Mouse (Mus musculus): Measurements from ENCODE around the gene Arfip1. TPM values are rescaled to one million over a fixed set of nuclear protein-coding genes. Genes with fewer than 3 reads are reported as not detected.
A peak's percentile ranks its signal among the peaks of the same experiment; 100 is the strongest.

The Arfip1 gene
- polyA plus RNA-seq, 1 experiment = 16.6 TPM

GRCm38 (mm10) chr3:84478195-84478594, 104.2 kb downstream of the Arfip1 start:
- 58% methylated on average over 7 of the region's 7 CpGs for WGBS

GRCm38 (mm10) chr3:84477498-84477897, 104.9 kb downstream of the Arfip1 start:
- WGBS = 100% methylated on average over 1 of the region's 1 CpGs
- no peak overlapping the region for H3K4me3 ChIP-seq (replicated peaks; ENCODE audit: insufficient read depth, low read depth, low read length)
- H3K27me3 ChIP-seq (ENCODE audit: control insufficient read depth, insufficient read depth, low read length) = no peaks in the 10 kb centered on the region
- H3K4me1 ChIP-seq (ENCODE audit: control insufficient read depth, insufficient read depth, low read length) = 0 out of 2 replicates have a peak, but pooled peaks cover 3% of the 10 kb centered on the region
- DNase-seq = no peak
- H3K27ac ChIP-seq (ENCODE audit: insufficient read depth, low read length) = no peak overlapping the region
- no peak for TF ChIP-seq CTCF (IDR thresholded peaks at IDR 0.05; ENCODE audit: borderline replicate concordance, insufficient read depth, low read depth, low read length)
- no peak for TF ChIP-seq POLR2A (IDR thresholded peaks at IDR 0.05; ENCODE audit: borderline replicate concordance, insufficient read depth, low read length)

More at GRCm38 (mm10) chr3:84478195-84478594, 104.2 kb downstream of the Arfip1 start:
- no peak overlapping the region for H3K27ac ChIP-seq (ENCODE audit: insufficient read depth, low read length)
- H3K4me3 ChIP-seq (replicated peaks; ENCODE audit: insufficient read depth, low read depth, low read length) = no peak overlapping the region
- no peaks in the 10 kb centered on the region for H3K27me3 ChIP-seq (ENCODE audit: control insufficient read depth, insufficient read depth, low read length)
- H3K4me1 ChIP-seq (ENCODE audit: control insufficient read depth, insufficient read depth, low read length) = 0 out of 2 replicates have a peak, but pooled peaks cover 3% of the 10 kb centered on the region
- TF ChIP-seq POLR2A (IDR thresholded peaks at IDR 0.05; ENCODE audit: borderline replicate concordance, insufficient read depth, low read length) (no peak), CTCF (IDR thresholded peaks at IDR 0.05; ENCODE audit: borderline replicate concordance, insufficient read depth, low read depth, low read length) (no peak)
- no peak for DNase-seq

DNA sequence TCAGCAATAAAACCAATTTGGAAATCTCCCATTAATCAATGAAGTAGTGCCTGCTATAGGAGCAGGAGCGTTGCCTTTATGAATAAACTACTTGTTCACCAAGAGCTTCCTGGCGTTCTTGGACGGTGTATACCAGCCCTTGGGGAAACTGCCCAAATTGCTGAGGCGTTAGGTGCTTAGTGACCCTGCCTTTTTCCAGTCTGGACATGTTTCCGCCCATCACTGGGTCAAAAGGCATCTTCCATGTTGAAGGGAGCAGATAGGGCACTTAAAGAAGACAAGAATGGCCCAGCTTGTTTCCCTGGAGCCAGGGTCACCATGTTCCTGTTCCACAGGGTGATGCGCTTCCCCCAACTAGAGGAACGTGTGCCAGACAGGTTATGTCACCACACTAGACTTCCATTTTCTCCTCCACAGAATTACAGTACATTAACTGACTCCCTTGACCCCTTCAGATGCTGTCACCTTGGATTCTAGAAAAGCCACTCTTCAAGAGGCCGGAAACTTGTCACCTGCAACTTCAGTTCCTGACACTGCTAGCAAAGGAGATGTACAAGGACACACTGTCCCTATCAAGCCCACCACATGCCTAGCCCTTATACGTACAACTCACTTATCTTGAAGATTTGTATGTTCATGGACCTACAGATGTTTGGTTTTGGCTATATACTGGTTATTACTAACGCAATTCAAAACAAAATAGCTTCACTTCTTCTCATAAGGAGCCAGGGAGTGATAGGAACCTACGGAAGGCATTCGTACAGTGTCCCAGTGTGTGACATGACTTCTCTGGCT, 107.2 kb downstream of the Arfip1 start:
- H3K4me1 ChIP-seq (ENCODE audit: control insufficient read depth, insufficient read depth, low read length) = no peaks in the 10 kb centered on the region; the same call in 1 of the 2 replicates
- no peak for DNase-seq
- 92% methylated on average over 12 of the region's 12 CpGs for WGBS
- H3K27ac ChIP-seq (ENCODE audit: insufficient read depth, low read length) = no peak overlapping the region
- no peaks in the 10 kb centered on the region for H3K27me3 ChIP-seq (ENCODE audit: control insufficient read depth, insufficient read depth, low read length)
- TF ChIP-seq POLR2A (IDR thresholded peaks at IDR 0.05; ENCODE audit: borderline replicate concordance, insufficient read depth, low read length) = no peak
- no peak for TF ChIP-seq CTCF (IDR thresholded peaks at IDR 0.05; ENCODE audit: borderline replicate concordance, insufficient read depth, low read depth, low read length)
- H3K4me3 ChIP-seq (replicated peaks; ENCODE audit: insufficient read depth, low read depth, low read length) = no peak overlapping the region

DNA sequence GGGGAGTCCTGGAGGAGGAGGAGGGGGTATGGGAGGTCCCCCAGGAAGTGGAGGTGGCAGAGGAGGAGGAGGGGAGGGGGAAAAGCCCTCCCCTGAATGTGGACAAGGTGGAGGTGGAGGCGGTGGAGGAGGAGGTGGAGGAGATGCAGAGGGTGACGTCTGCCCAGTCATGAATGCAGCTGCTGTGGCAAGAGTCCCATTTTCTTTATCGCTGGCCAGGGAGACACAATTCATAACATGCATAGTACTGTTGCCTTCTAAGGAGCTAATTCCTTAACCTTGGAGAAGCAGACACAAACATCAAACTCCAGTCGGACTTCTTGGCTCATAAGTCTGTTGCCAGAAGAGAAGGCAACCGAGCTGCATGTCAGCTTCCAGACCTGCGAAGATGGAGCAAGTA, 108.0 kb downstream of the Arfip1 start:
- Histone ChIP-seq H3K4me3 (replicated peaks; ENCODE audit: insufficient read depth, low read depth, low read length) (no peak overlapping the region), H3K27ac (ENCODE audit: insufficient read depth, low read length) (no peak overlapping the region), H3K27me3 (ENCODE audit: control insufficient read depth, insufficient read depth, low read length) (no peaks in the 10 kb centered on the region), H3K4me1 (ENCODE audit: control insufficient read depth, insufficient read depth, low read length) (no peaks in the 10 kb centered on the region; the same call in 1 of the 2 replicates)
- WGBS = 70% methylated on average over 6 of the region's 6 CpGs
- DNase-seq = no peak
- TF ChIP-seq POLR2A (IDR thresholded peaks at IDR 0.05; ENCODE audit: borderline replicate concordance, insufficient read depth, low read length) (no peak), CTCF (IDR thresholded peaks at IDR 0.05; ENCODE audit: borderline replicate concordance, insufficient read depth, low read depth, low read length) (no peak)

DNA sequence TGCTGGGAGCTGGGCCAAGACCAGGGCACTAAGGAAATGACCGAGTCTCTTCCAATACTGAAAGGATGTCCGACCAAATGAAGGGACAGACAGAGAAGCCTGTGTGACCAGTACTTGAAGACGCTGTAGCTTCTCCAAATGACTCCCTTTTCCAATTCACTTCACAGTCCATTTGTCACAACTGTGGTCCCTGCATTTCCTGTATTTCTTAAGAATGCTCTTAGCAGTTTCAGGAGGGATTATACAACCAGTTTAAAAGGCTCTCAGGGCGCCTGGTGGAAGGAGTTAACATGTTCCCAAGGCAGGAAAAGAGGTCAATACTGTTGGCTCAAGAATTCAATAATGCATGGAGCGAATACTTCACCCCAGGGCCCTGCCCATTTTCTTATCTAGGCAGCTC, 109.5 kb downstream of the Arfip1 start:
- Histone ChIP-seq H3K27ac (ENCODE audit: insufficient read depth, low read length) (no peak overlapping the region), H3K4me3 (replicated peaks; ENCODE audit: insufficient read depth, low read depth, low read length) (no peak overlapping the region), H3K27me3 (ENCODE audit: control insufficient read depth, insufficient read depth, low read length) (no peaks in the 10 kb centered on the region), H3K4me1 (ENCODE audit: control insufficient read depth, insufficient read depth, low read length) (no peaks in the 10 kb centered on the region; the same call in 1 of the 2 replicates)
- 64% methylated on average over 5 of the region's 5 CpGs for WGBS
- no peak for TF ChIP-seq CTCF (IDR thresholded peaks at IDR 0.05; ENCODE audit: borderline replicate concordance, insufficient read depth, low read depth, low read length)
- no peak for TF ChIP-seq POLR2A (IDR thresholded peaks at IDR 0.05; ENCODE audit: borderline replicate concordance, insufficient read depth, low read length)
- DNase-seq = no peak

DNA sequence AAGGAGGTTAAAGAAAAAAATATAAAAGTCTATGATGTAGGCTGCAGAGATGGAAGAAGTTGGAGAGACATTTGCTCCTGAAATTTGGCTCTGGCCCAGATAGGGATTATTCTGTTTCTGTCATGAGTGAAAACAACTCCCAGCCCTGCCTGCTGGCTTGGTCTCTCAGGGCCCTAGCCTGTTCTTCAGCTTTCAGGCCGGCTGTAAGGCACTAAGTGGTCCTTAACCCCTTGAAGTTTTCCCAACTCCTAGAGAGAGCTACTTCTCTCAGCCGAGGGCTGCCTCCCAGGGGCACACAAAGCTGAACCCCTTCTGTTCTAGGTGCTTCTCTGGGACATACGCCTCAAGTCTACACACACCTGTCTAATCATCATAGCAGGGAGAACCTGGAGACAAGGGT, 109.9 kb downstream of the Arfip1 start:
- Histone ChIP-seq H3K4me3 (replicated peaks; ENCODE audit: insufficient read depth, low read depth, low read length) (no peak overlapping the region), H3K27ac (ENCODE audit: insufficient read depth, low read length) (no peak overlapping the region), H3K27me3 (ENCODE audit: control insufficient read depth, insufficient read depth, low read length) (no peaks in the 10 kb centered on the region), H3K4me1 (ENCODE audit: control insufficient read depth, insufficient read depth, low read length) (no peaks in the 10 kb centered on the region; the same call in 1 of the 2 replicates)
- peak in 1 of 2 experiments; percentile 16 for DNase-seq
- TF ChIP-seq POLR2A (IDR thresholded peaks at IDR 0.05; ENCODE audit: borderline replicate concordance, insufficient read depth, low read length) (no peak), CTCF (IDR thresholded peaks at IDR 0.05; ENCODE audit: borderline replicate concordance, insufficient read depth, low read depth, low read length) (no peak)
- 48% methylated on average over 3 of the region's 3 CpGs for WGBS

DNA sequence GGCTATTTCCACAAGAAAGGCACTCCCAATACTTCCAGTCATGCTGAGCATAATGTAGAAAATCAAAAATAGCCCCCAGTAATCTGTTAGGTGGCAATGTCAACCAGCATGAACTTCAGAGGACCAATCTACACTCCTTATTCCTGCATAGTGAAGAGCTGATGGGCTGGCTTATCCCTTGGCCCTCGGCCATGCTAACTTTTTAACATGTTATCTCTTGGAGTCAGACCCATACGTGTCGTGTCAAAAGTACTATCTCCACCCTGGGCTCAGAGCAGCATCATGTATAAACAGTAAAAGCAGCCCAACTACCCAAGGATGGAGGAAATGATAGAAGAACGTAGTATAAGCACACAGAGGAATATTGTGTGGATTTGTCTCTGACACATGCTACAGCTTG, 111.3 kb downstream of the Arfip1 start:
- Histone ChIP-seq H3K27ac (ENCODE audit: insufficient read depth, low read length) (no peak overlapping the region), H3K27me3 (ENCODE audit: control insufficient read depth, insufficient read depth, low read length) (no peaks in the 10 kb centered on the region), H3K4me1 (ENCODE audit: control insufficient read depth, insufficient read depth, low read length) (no peaks in the 10 kb centered on the region; the same call in 1 of the 2 replicates), H3K4me3 (replicated peaks; ENCODE audit: insufficient read depth, low read depth, low read length) (no peak overlapping the region)
- TF ChIP-seq POLR2A (IDR thresholded peaks at IDR 0.05; ENCODE audit: borderline replicate concordance, insufficient read depth, low read length) (no peak), CTCF (IDR thresholded peaks at IDR 0.05; ENCODE audit: borderline replicate concordance, insufficient read depth, low read depth, low read length) (no peak)
- DNase-seq = no peak
- 91% methylated on average over 4 of the region's 4 CpGs for WGBS

- no peak for TF ChIP-seq CTCF (IDR thresholded peaks at IDR 0.05; ENCODE audit: borderline replicate concordance, insufficient read depth, low read depth, low read length)
- TF ChIP-seq POLR2A (IDR thresholded peaks at IDR 0.05; ENCODE audit: borderline replicate concordance, insufficient read depth, low read length) = no peak
- DNase-seq = no peak
- 77% methylated on average over 4 of the region's 4 CpGs for WGBS
- Histone ChIP-seq H3K27ac (ENCODE audit: insufficient read depth, low read length) (no peak overlapping the region), H3K27me3 (ENCODE audit: control insufficient read depth, insufficient read depth, low read length) (no peaks in the 10 kb centered on the region), H3K4me1 (ENCODE audit: control insufficient read depth, insufficient read depth, low read length) (no peaks in the 10 kb centered on the region; the same call in 1 of the 2 replicates), H3K4me3 (replicated peaks; ENCODE audit: insufficient read depth, low read depth, low read length) (no peak overlapping the region)
Observed at GRCm38 (mm10) chr3:84468111-84468453, 114.3 kb downstream of the Arfip1 start.
